Mouse (Mus musculus): Measurements from ENCODE around the gene Ddhd1. TPM values are rescaled to one million over a fixed set of nuclear protein-coding genes. Genes with fewer than 3 reads are reported as not detected.

Gene Ddhd1
- polyA plus RNA-seq (2015; fragmentation: Nextera tagmentation; extraction: Ambion mirVana), result 3.0 and 3.2 TPM in 2 replicates

DNA sequence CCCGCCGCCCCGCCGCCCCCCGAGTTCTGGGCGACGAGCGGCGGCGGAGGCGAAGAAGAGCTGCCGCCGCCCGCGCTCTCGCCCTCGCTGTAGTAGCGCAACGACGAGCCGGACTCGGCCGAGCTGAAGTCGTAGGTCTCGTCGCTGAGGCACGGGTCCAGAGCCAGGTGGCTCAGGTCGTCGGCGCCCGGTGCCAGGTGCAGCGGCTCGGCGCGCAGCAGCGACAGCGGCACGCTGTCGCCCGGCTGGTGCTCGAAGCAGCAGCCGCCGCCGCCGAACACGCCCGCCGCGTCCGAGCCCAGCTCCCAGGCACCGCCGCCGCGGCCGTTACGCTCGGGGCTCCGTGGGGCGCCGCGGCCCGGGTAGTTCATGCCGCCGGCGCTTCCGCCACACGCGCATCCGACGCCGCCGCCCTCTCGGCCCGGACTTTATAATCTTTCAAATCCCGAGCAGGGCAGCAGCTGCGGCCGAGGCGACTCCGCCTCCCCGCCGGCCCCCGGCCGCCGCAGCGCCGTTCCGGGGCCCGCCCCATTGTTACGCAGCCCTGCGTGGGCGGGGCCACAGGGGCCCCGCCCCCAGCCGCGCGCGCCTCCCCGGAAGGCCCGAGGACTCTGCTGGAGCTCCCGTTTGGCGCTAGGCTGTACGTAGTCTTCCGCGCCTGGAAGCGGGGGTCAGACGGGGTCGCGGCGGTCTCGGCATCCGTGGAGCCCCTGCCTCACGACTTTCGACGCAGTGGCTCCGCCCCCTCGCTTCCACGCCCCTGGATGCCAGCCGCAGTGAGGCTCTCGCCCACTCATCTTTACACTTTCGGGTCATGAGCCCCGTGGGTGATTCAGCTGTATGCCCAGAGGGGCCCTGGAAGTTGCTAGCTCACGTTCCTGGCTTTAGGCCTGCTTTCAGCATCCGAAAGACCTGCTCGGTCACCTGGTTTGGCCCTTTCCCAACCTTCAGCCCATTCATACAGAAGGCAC, at the start of gene Ddhd1:
Ddhd1 (minus strand) TSS at position 503 of the 971 bp plus-strand sequence.

Small RNA genes lying within 50 kb of the gene (microRNA-seq; reads per million reads assigned to microRNA genes)
- gene Mir5131, result 0 to 0.41 reads per million in 2 experiments

Other genes starting within 250 kb of the Ddhd1 start
- 186 and 202 TPM in 2 replicates for gene Fermt2, start 128.0 kb downstream of the Ddhd1 start, polyA plus RNA-seq (2015; fragmentation: Nextera tagmentation; extraction: Ambion mirVana)

Data from skeletal muscle tissue, postnatal 0 days (tissue).